Mouse (Mus musculus): Measurements from ENCODE around the gene Elfn1. TPM values are rescaled to one million over a fixed set of nuclear protein-coding genes. Genes with fewer than 3 reads are reported as not detected.
"Not testable (repeated sequence)": the region's sequence is repeated elsewhere in the genome, so short reads cannot be mapped to it uniquely, and the experiment has no call there.

The Elfn1 gene
- polyA plus RNA-seq, 1 experiment from 2014 or later: 1.5 TPM

DNA sequence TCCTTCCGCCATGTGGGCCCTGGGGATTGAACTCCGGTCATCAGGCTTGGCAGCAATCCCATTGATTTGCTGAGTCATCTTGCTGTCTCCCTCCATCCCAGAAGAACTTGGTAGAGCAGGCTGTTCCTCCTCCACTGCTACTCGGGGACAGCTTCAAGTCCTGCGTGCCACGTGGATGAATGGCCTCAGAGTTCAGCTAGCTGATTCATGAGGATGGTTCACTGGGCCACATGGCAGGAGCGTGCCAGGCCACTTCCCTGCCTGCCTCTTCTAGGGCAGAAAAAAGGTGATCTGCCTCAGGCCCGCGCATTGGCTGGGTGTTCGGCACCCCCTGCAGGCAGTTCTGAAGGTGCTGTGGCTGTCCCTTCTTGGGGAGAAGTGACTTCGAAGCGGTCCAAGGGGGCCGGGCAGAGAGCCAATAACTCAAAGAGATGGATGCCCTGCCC, 62.5 kb downstream of the Elfn1 start:
- DNase-seq (ENCODE audit: low spot score) (no peak), ATAC-seq (ENCODE audit: low FRiP score) (no peak)
- WGBS: 75% methylated on average over 12 of the region's 12 CpGs

DNA sequence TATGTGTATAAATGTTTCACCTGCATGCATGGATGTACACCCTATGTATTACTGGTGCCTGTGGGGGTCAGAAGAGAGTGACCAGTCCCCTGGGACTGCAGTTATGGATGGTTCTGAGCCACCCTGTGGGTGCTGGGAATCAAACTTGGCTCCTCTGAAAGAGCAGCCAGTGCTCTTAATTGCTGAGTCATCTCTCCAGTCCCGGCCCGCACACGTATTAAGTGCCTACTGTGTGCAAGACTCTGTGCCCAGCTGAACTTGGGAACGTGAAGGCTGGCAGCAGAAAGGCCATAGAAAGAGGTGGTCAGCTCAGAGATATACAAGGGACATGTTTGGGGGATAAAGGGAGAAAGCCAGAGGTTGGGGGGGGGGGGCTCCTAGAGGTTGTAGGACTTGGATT, 68.8 kb downstream of the Elfn1 start:
- WGBS: 80% methylated on average over 4 of the region's 4 CpGs

More for the DNA sequence above, 62.5 kb downstream of the Elfn1 start:
- no peak overlapping the region for H3K4me2 ChIP-seq (replicated peaks; ENCODE audit: low read depth, low read length)
- H3K9me3 ChIP-seq (ENCODE audit: control insufficient read depth, low read length): no peaks in the 10 kb centered on the region
- no peak overlapping the region for H3K27ac ChIP-seq (ENCODE audit: low read depth, low read length)
- H3K9ac ChIP-seq (ENCODE audit: low read depth, low read length): no peak overlapping the region
- H3K36me3 ChIP-seq (ENCODE audit: control insufficient read depth, insufficient read depth, low read length): no peaks in the 10 kb centered on the region
- H3K4me1 ChIP-seq (replicated peaks; ENCODE audit: control insufficient read depth, insufficient read depth, low read length): no peaks in the 10 kb centered on the region
- no peak overlapping the region for H3K4me3 ChIP-seq (ENCODE audit: low read depth, low read length)
- H3K27me3 ChIP-seq (ENCODE audit: control insufficient read depth, insufficient read depth, low read length): 0 out of 2 replicates have a peak, but pooled peaks cover 2% of the 10 kb centered on the region

DNA sequence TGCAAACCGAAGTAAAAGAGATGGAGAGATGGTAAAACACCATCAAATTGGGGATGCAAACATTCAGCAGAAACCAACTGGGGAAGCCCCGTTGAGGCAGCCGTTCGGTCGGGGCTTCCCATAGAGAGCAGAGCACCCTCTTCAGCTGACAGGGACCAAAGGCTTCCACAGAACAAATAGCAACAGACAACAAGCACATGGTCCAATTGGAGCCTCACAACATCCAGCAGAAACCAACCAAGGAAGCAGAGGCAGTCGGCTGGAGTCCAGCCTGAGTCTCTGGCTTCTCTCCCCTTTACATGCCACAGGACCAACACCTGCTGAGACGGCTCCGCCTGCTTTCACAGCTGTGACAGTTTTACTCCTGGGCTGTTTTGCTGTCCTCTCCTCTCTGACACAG, 69.7 kb downstream of the Elfn1 start:
- H3K27me3 ChIP-seq (ENCODE audit: control insufficient read depth, insufficient read depth, low read length): no peaks in the 10 kb centered on the region
- no peaks in the 10 kb centered on the region for H3K36me3 ChIP-seq (ENCODE audit: control insufficient read depth, insufficient read depth, low read length)
- no peak overlapping the region for H3K4me2 ChIP-seq (replicated peaks; ENCODE audit: low read depth, low read length)
- WGBS: 25% methylated on average over 8 of the region's 8 CpGs
- no peaks in the 10 kb centered on the region for H3K9me3 ChIP-seq (ENCODE audit: control insufficient read depth, low read length)
- DNase-seq (ENCODE audit: low spot score) (no peak), ATAC-seq (ENCODE audit: low FRiP score) (no peak)
- no peak overlapping the region for H3K4me3 ChIP-seq (ENCODE audit: low read depth, low read length)
- H3K27ac ChIP-seq (ENCODE audit: low read depth, low read length): no peak overlapping the region
- no peaks in the 10 kb centered on the region for H3K4me1 ChIP-seq (replicated peaks; ENCODE audit: control insufficient read depth, insufficient read depth, low read length)
- H3K9ac ChIP-seq (ENCODE audit: low read depth, low read length): no peak overlapping the region

More for the DNA sequence above, 68.8 kb downstream of the Elfn1 start:
- H3K4me1 ChIP-seq (replicated peaks; ENCODE audit: control insufficient read depth, insufficient read depth, low read length): no peaks in the 10 kb centered on the region
- no peak overlapping the region for H3K9ac ChIP-seq (ENCODE audit: low read depth, low read length)
- no peaks in the 10 kb centered on the region for H3K36me3 ChIP-seq (ENCODE audit: control insufficient read depth, insufficient read depth, low read length)
- ATAC-seq (ENCODE audit: low FRiP score): no peak
- H3K27ac ChIP-seq (ENCODE audit: low read depth, low read length): no peak overlapping the region
- H3K4me2 ChIP-seq (replicated peaks; ENCODE audit: low read depth, low read length): no peak overlapping the region
- no peak for DNase-seq (ENCODE audit: low spot score)
- H3K4me3 ChIP-seq (ENCODE audit: low read depth, low read length): no peak overlapping the region
- no peaks in the 10 kb centered on the region for H3K27me3 ChIP-seq (ENCODE audit: control insufficient read depth, insufficient read depth, low read length)
- no peaks in the 10 kb centered on the region for H3K9me3 ChIP-seq (ENCODE audit: control insufficient read depth, low read length)

DNA sequence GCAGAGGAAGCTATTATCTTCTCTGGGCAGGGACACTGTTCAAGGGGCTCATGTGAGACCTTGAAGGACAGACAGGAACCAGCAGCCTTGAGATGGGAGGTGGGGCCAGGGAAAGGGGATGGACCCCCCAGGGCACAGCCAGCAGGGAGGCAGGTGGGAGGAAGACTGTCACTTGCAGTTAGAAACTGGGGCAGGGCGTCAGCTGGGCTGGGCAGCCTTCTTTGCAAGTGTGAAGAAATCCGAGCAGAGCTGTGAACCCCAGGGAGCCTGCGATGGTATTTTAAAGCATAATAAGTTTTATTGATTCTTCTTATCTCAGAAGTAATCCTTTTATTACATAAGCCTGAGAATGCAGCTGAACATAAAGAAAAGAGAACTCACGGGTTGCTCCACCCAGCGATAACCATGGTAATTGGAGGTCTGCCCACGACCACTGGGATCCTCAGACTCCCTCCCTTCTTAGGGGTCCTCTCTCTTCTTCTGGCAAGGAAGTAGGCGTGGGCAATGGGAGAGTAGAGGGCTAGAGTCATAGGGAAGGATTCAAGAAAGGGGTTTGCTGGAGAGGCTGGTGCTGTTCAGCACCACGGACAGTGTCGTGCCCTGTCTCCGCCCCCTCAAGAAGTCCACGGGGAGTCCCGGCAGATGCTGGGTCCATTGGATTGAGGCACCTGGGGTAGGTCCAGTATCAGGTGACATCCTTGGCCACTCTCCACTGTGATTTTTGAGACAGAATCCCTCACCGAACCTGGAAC, 71.0 kb downstream of the Elfn1 start:
- Histone ChIP-seq H3K4me1 (replicated peaks; ENCODE audit: control insufficient read depth, insufficient read depth, low read length) (no peaks in the 10 kb centered on the region), H3K27ac (ENCODE audit: low read depth, low read length) (no peak overlapping the region), H3K9ac (ENCODE audit: low read depth, low read length) (no peak overlapping the region), H3K9me3 (ENCODE audit: control insufficient read depth, low read length) (no peaks in the 10 kb centered on the region), H3K27me3 (ENCODE audit: control insufficient read depth, insufficient read depth, low read length) (no peaks in the 10 kb centered on the region), H3K4me3 (ENCODE audit: low read depth, low read length) (no peak overlapping the region), H3K36me3 (ENCODE audit: control insufficient read depth, insufficient read depth, low read length) (no peaks in the 10 kb centered on the region), H3K4me2 (replicated peaks; ENCODE audit: low read depth, low read length) (no peak overlapping the region)
- ATAC-seq (ENCODE audit: low FRiP score): no peak
- DNase-seq (ENCODE audit: low spot score): peak; percentile 41
- 10% methylated on average over 13 of the region's 13 CpGs for WGBS

DNA sequence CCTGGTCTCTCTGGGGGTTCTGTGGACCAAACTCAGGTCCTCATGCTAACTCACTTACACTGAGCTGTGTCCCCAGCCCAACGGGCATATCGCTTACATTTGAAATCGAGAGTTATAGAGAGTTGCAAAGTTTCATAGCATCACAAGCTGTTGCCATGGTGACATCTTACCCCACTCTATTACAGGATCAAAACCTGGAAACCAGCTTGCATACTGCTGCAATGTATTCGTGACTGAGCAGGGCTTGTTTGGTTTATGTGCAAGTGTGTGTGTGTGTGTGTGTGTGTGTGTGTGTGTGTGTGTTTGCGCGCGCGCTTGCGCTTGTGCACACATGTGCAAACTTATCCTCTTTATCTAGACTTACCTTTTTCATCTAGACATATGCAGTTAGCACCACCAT, 71.6 kb downstream of the Elfn1 start:
- no peaks in the 10 kb centered on the region for H3K27me3 ChIP-seq (ENCODE audit: control insufficient read depth, insufficient read depth, low read length)
- DNase-seq (ENCODE audit: low spot score) (no peak), ATAC-seq (ENCODE audit: low FRiP score) (no peak)
- H3K4me2 ChIP-seq (replicated peaks; ENCODE audit: low read depth, low read length): no peak overlapping the region
- H3K9me3 ChIP-seq (ENCODE audit: control insufficient read depth, low read length): no peaks in the 10 kb centered on the region
- no peaks in the 10 kb centered on the region for H3K4me1 ChIP-seq (replicated peaks; ENCODE audit: control insufficient read depth, insufficient read depth, low read length)
- H3K9ac ChIP-seq (ENCODE audit: low read depth, low read length): no peak overlapping the region
- WGBS: 84% methylated on average over 9 of the region's 9 CpGs
- H3K36me3 ChIP-seq (ENCODE audit: control insufficient read depth, insufficient read depth, low read length): no peaks in the 10 kb centered on the region
- H3K4me3 ChIP-seq (ENCODE audit: low read depth, low read length): no peak overlapping the region
- no peak overlapping the region for H3K27ac ChIP-seq (ENCODE audit: low read depth, low read length)

DNA sequence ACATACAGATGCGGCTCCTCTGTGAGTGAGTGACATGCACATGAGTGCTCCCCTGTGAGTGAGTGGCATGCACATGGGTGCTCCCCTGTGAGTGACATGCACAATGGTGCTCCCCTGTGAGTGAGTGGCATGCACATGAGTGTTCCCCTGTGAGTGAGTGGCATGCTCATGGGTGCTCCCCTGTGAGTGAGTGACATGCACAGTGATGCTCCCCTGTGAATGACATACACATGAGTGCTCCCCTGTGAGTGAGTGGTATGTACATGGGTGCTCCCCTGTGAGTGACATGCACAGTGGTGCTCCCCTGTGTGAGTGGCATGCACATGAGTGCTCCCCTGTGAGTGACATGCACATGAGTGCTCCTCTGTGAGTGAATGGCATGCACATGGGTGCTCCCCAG, 74.2 kb downstream of the Elfn1 start:
- no peak overlapping the region for H3K4me3 ChIP-seq (ENCODE audit: low read depth, low read length)
- H3K27me3 ChIP-seq (ENCODE audit: control insufficient read depth, insufficient read depth, low read length): no peaks in the 10 kb centered on the region; the same call in 1 of the 2 replicates
- H3K4me2 ChIP-seq (replicated peaks; ENCODE audit: low read depth, low read length): no peak overlapping the region
- no peak for DNase-seq (ENCODE audit: low spot score)
- no peak for ATAC-seq (ENCODE audit: low FRiP score)
- no peak overlapping the region for H3K27ac ChIP-seq (ENCODE audit: low read depth, low read length)
- 93% methylated on average over 1 of the region's 1 CpGs for WGBS
- no peaks in the 10 kb centered on the region for H3K36me3 ChIP-seq (ENCODE audit: control insufficient read depth, insufficient read depth, low read length)
- H3K9me3 ChIP-seq (ENCODE audit: control insufficient read depth, low read length): no peaks in the 10 kb centered on the region
- H3K4me1 ChIP-seq (replicated peaks; ENCODE audit: control insufficient read depth, insufficient read depth, low read length): no peaks in the 10 kb centered on the region
- H3K9ac ChIP-seq (ENCODE audit: low read depth, low read length): no peak overlapping the region

DNA sequence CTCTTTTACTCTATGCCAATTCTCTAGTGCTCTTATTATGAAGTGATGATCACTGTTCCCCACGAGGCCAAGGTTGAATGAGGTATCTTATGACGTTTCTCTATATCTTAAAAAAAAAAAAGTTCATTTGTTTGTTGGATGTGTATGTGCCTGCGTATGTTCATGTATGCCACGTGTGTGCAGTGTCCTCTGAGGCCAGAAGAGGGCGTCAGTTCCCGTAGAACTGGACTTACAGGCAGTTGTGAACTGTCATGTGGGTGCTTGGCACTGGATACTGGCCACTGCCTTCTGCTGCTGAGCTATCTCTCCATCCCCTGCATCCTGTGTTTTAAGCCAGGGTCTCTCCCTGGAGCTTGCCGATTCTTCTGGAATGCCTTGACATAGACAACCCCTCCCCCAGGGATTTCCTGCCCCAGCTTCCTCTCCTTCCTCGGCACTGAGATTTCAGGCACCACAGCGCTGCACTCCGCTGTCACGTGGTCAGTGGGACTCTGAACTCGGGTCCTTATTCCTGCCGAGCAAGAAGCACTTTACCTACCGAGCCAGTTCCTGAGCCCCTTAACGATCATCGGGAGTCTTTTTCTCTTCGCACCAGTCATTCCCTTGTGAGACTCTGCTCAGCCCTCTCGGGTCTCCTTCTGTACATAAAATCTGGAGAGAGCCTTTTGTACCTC, 77.5 kb downstream of the Elfn1 start:
- Histone ChIP-seq H3K4me2 (replicated peaks; ENCODE audit: low read depth, low read length) (no peak overlapping the region), H3K9me3 (ENCODE audit: control insufficient read depth, low read length) (no peaks in the 10 kb centered on the region), H3K4me1 (replicated peaks; ENCODE audit: control insufficient read depth, insufficient read depth, low read length) (no peaks in the 10 kb centered on the region), H3K4me3 (ENCODE audit: low read depth, low read length) (no peak overlapping the region), H3K9ac (ENCODE audit: low read depth, low read length) (no peak overlapping the region), H3K27ac (ENCODE audit: low read depth, low read length) (no peak overlapping the region), H3K27me3 (ENCODE audit: control insufficient read depth, insufficient read depth, low read length) (no peaks in the 10 kb centered on the region; the same call in 1 of the 2 replicates), H3K36me3 (ENCODE audit: control insufficient read depth, insufficient read depth, low read length) (no peaks in the 10 kb centered on the region)
- ATAC-seq (ENCODE audit: low FRiP score) (no peak), DNase-seq (ENCODE audit: low spot score) (no peak)
- WGBS: 41% methylated on average over 18 of the region's 18 CpGs

DNA sequence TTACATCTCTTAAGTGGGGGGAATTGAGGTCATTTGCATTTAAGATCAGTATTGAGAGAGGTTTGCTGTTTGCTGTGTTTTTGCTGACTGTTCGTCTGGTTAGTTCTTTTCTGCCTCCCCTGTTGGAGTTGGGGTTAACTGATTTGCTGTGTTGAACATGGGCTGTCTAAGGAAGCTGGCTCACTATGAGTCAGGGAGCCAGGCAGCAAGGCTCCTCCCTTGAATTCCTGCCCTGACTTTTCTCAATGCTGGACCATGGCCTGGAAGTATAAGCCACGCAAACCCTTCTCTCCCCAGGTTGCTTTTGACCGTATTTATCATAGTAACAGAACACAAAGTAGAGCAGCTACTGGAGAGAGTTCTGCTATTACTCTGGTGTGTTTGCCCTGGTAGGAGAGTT, 83.8 kb downstream of the Elfn1 start:
- Histone ChIP-seq H3K27ac (ENCODE audit: low read depth, low read length) (no peak overlapping the region), H3K9me3 (ENCODE audit: control insufficient read depth, low read length) (0 out of 2 replicates have a peak, but pooled peaks cover 2% of the 10 kb centered on the region), H3K36me3 (ENCODE audit: control insufficient read depth, insufficient read depth, low read length) (no peaks in the 10 kb centered on the region), H3K27me3 (ENCODE audit: control insufficient read depth, insufficient read depth, low read length) (no peaks in the 10 kb centered on the region), H3K4me2 (replicated peaks; ENCODE audit: low read depth, low read length) (no peak overlapping the region), H3K4me3 (ENCODE audit: low read depth, low read length) (no peak overlapping the region), H3K4me1 (replicated peaks; ENCODE audit: control insufficient read depth, insufficient read depth, low read length) (no peaks in the 10 kb centered on the region), H3K9ac (ENCODE audit: low read depth, low read length) (no peak overlapping the region)
- ATAC-seq (ENCODE audit: low FRiP score): no peak
- no peak for DNase-seq (ENCODE audit: low spot score)
- WGBS: 91% methylated on average over 3 of the region's 3 CpGs

DNA sequence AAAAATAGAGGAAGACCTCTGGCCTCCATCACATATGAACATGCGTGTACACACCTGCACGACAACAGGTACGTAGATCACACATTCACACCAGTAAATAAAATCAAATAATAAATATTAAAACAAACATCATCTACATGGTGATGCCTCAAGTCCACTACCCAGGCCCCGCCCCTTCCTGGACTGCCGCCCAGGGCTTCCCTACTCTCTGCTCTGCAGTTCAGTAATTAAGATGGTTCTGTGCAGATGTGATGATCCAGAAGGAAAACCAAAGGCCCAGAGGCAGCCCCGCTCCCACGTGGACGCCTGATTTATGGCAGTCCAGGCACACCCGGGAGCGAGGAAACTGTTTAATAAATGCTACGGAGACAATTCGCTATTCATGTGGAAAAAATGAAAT, 90.6 kb downstream of the Elfn1 start:
- not testable (repeated sequence) for H3K9me3 ChIP-seq (ENCODE audit: control insufficient read depth, low read length); DNase-seq (ENCODE audit: low spot score)
- 80% methylated on average over 11 of the region's 12 CpGs for WGBS

More for the DNA sequence above, 90.6 kb downstream of the Elfn1 start:
- not testable (repeated sequence) for H3K4me2 ChIP-seq (replicated peaks; ENCODE audit: low read depth, low read length); H3K4me1 ChIP-seq (replicated peaks; ENCODE audit: control insufficient read depth, insufficient read depth, low read length); ATAC-seq (ENCODE audit: low FRiP score); H3K4me3 ChIP-seq (ENCODE audit: low read depth, low read length); H3K36me3 ChIP-seq (ENCODE audit: control insufficient read depth, insufficient read depth, low read length); H3K9ac ChIP-seq (ENCODE audit: low read depth, low read length); H3K27ac ChIP-seq (ENCODE audit: low read depth, low read length); H3K27me3 ChIP-seq (ENCODE audit: control insufficient read depth, insufficient read depth, low read length)

All from hindbrain, embryonic 11.5 days (tissue).